Mouse (Mus musculus) thymus, adult 2 months (tissue): Measurements from ENCODE around the gene Mettl11b.

ENCODE experiments used
- CTCF ChIP-seq: fragments of 200-500 bp; IDR thresholded peaks from 2 replicates; pipeline ENCODE4 v1.5.1; 2012; ENCODE audit warnings: mild to moderate bottlenecking, control low read depth, low read length, moderate library complexity, borderline replicate concordance; ENCODE audit not compliant: control insufficient read depth, poor library complexity, insufficient read depth; ENCODE audit errors: extremely low read depth
- POLR2A ChIP-seq: fragments of 200-500 bp; IDR thresholded peaks from 2 replicates; pipeline ENCODE4 v1.6.1; 2012; ENCODE audit warnings: mild to moderate bottlenecking, low read length, control low read depth, moderate library complexity; ENCODE audit not compliant: control insufficient read depth, poor library complexity, insufficient read depth; ENCODE audit errors: extremely low read depth

- TF ChIP-seq CTCF (no peak), POLR2A (no peak)
Observed at GRCm38 (mm10) chr1:163682935-163683430, 42.0 kb downstream of the Mettl11b start.
